Mouse (Mus musculus) lung, postnatal 0 days (tissue): ENCODE measurements at regions not wholly inside any gene's neighbourhood (a gene's known extent, or its start where the extent isn't known, plus 50 kb on each side); places are given as distances from the start of the nearest gene placed in this dataset.

ENCODE experiments used
- CTCF ChIP-seq: IDR thresholded peaks from 2 replicates; pipeline ENCODE4 v1.5.1; 2016; ENCODE audit warnings: antibody characterized with exemption, mild to moderate bottlenecking
- EP300 ChIP-seq: IDR thresholded peaks from 2 replicates; pipeline ENCODE4 v1.6.1; 2016; ENCODE audit warnings: antibody characterized with exemption, mild to moderate bottlenecking, control low read depth

DNA sequence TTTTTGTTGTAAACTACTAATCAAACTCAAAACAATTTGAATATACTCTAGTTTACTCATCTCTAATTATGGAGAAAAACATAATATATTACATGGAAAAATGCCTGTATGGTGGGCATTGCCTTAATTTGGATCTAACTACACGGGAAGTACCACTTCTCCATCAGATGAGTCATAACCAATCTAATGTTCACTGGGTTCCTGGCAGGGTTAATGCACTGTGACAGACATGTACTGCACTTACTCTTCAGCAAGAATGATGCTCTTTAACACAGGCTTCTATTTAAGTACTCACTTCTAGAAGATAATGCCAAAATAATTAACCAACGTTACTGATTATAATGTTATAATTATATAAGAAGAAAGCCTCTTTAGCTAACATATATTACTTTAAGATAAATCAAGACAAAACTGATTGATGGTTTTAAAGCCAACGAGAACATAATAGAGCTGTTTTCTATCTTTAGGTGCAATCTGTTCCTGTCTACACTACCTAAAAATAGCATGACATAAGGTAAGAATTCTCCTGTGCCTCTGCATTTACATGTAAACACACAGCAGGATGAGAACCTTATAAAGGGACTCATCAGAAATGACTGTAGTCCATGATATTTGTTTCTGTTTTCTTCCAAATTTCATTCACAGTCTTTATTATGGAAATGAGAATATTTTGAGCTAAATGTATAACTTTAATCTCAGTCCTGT, 344.4 kb downstream of the Etv1 start:
- TF ChIP-seq CTCF (no peak), EP300 (no peak)
